Mouse (Mus musculus) heart, postnatal 0 days (tissue): ENCODE results near the gene Urah.

Source experiments
- CTCF ChIP-seq: IDR thresholded peaks from 2 replicates; pipeline ENCODE4 v1.5.1; 2016; ENCODE audit warnings: antibody characterized with exemption, control low read depth, low read depth
- EP300 ChIP-seq: IDR thresholded peaks from 2 replicates; pipeline ENCODE4 v1.6.1; 2016; ENCODE audit warnings: antibody characterized with exemption, low read depth

DNA sequence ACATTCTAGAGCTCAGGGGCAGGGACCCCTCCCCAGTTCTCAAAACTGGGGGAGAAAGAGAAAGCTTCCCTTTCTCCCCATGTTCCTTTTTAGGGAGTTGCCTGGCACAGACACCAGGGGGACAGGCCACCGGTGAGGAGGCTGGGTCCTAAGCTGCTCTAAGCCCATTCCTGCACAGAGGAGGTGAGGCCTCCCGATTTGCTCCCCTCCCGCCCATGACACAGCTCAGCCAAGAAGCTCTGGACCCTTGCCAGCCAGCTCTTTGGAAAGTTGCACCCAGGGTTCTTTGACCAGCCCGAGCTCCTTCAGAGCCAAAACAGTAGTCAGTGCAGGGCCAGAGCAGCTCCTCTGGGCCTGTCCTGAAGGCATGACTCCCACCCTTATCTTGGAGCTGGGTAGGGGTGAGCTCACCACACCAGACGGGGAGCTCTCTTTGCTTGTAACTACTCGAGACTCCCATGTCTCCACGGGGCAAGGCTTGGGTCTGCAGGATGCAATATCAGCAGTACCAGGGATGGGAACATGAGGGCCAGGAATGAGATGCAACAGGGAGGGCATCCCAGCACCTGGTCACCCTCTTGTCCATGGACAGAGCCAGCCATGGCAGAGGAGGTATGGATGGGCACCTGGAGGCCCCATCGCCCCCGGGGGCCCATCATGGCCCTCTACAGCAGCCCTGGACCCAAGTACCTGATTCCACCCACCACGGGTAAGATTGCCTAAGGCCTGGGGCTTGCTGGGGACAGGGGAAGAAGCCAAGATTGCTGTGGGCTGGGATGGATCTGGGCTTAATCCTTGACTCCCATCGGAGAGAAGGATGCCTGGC is 13.2 kb downstream of the Urah start, which contains the start of gene Odf3:
- TF ChIP-seq CTCF: no peak
- TF ChIP-seq EP300: no peak
